Mouse (Mus musculus): ENCODE results near the gene Mov10l1. TPM values are rescaled to one million over a fixed set of nuclear protein-coding genes. Genes with fewer than 3 reads are reported as not detected.

Mov10l1 gene
- polyA plus RNA-seq, 1 experiment from 2014 or later: not detected

DNA sequence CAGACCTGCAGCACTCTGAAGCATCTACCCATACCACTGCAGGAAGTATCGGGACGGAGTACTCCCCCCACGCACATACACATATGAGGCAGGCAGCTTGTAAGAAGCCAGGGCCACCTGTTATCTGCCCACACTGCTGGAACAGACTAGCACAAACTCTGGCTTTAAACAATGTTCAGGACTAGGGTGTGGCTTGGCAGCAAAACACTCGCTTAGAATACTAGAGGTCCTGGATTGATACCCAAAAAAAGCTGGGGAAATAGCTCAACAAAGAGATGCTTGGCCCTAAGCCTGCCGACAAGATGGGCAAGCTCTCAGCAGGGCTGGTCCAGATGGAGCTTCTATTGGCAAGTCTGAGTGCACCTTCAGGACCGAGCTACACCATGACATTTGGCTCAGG, 80.8 kb downstream of the Mov10l1 start:
- Histone ChIP-seq H3K27me3 (ENCODE audit: control insufficient read depth, insufficient read depth, low read depth, low read length) (peaks cover 21% of the 10 kb centered on the region), H3K9ac (ENCODE audit: low read depth, low read length) (peak overlapping the region; percentile 11; the same call in 1 of the 2 replicates), H3K4me1 (ENCODE audit: control insufficient read depth, insufficient read depth, low read length) (peaks cover 20% of the 10 kb centered on the region), H3K36me3 (ENCODE audit: control insufficient read depth, insufficient read depth, low read length) (peaks cover 6% of the 10 kb centered on the region), H3K9me3 (replicated peaks; ENCODE audit: control insufficient read depth, low read length, poor library complexity, severe bottlenecking) (no peaks in the 10 kb centered on the region), H3K27ac (ENCODE audit: low read length) (no peak overlapping the region), H3K4me2 (ENCODE audit: low read length) (no peak overlapping the region), H3K4me3 (ENCODE audit: low read depth, low read length) (no peak overlapping the region)
- no peak for ATAC-seq
- 71% methylated on average over 6 of the region's 6 CpGs for WGBS

DNA sequence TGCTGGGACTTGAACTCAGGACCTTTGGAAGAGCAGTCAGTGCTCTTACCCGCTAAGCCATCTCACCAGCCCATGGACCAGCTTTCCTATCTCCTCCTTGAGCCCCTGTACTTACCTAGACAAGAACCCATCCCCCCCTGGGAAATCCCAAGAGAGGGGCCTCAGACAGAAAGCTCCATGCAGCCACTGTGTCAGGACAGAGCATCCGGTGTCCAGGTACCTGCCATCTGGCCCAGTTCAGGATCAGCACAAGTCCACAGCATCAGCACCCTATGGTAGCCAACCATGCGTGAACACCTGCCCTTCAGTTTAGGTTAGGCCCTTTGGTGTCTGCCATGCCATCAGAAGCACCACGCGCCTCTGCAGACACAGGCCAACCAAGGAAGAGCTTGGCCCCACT, 82.2 kb downstream of the Mov10l1 start:
- H3K9me3 ChIP-seq (replicated peaks; ENCODE audit: control insufficient read depth, low read length, poor library complexity, severe bottlenecking): no peaks in the 10 kb centered on the region
- no peak for ATAC-seq
- peaks cover 7% of the 10 kb centered on the region for H3K36me3 ChIP-seq (ENCODE audit: control insufficient read depth, insufficient read depth, low read length)
- no peak overlapping the region for H3K4me2 ChIP-seq (ENCODE audit: low read length)
- H3K4me1 ChIP-seq (ENCODE audit: control insufficient read depth, insufficient read depth, low read length): peaks cover 13% of the 10 kb centered on the region
- H3K9ac ChIP-seq (ENCODE audit: low read depth, low read length): no peak overlapping the region
- WGBS: 94% methylated on average over 5 of the region's 5 CpGs
- no peak overlapping the region for H3K4me3 ChIP-seq (ENCODE audit: low read depth, low read length)
- H3K27ac ChIP-seq (ENCODE audit: low read length): no peak overlapping the region
- peaks cover 21% of the 10 kb centered on the region for H3K27me3 ChIP-seq (ENCODE audit: control insufficient read depth, insufficient read depth, low read depth, low read length)

DNA sequence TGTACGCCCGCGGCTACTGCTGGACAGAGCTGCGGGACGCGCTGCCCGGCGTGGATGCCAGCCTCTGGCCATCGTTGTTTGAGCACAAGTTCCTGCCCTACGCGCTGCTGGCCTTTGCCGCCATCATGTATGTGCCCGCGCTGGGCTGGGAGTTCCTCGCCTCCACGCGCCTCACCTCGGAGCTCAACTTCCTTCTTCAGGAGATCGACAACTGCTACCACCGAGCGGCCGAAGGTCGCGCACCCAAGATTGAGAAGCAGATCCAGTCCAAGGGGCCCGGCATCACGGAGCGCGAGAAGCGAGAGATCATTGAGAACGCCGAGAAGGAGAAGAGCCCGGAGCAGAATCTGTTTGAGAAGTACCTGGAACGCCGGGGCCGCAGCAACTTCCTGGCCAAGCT, 84.9 kb downstream of the Mov10l1 start:
- no peaks in the 10 kb centered on the region for H3K4me1 ChIP-seq (ENCODE audit: control insufficient read depth, insufficient read depth, low read length)
- H3K4me3 ChIP-seq (ENCODE audit: low read depth, low read length): no peak overlapping the region
- no peak overlapping the region for H3K27ac ChIP-seq (ENCODE audit: low read length)
- H3K4me2 ChIP-seq (ENCODE audit: low read length): no peak overlapping the region
- peaks cover 21% of the 10 kb centered on the region for H3K27me3 ChIP-seq (ENCODE audit: control insufficient read depth, insufficient read depth, low read depth, low read length)
- WGBS: 40% methylated on average over 35 of the region's 35 CpGs
- no peaks in the 10 kb centered on the region for H3K9me3 ChIP-seq (replicated peaks; ENCODE audit: control insufficient read depth, low read length, poor library complexity, severe bottlenecking)
- ATAC-seq: no peak
- H3K9ac ChIP-seq (ENCODE audit: low read depth, low read length): no peak overlapping the region
- H3K36me3 ChIP-seq (ENCODE audit: control insufficient read depth, insufficient read depth, low read length): peaks cover 9% of the 10 kb centered on the region

DNA sequence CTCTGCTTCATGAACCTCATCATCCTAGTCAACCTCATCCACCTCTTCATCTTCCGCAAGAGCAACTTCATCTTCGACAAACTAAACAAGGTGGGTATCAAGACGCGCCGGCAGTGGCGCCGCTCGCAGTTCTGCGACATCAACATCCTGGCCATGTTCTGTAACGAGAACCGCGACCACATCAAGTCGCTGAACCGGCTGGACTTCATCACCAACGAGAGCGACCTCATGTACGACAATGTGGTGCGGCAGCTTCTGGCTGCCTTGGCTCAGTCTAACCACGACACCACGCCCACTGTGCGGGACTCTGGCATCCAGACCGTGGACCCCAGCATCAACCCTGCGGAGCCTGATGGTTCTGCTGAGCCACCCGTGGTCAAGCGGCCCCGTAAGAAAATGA, 85.5 kb downstream of the Mov10l1 start:
- Histone ChIP-seq H3K9ac (ENCODE audit: low read depth, low read length) (no peak overlapping the region), H3K27ac (ENCODE audit: low read length) (no peak overlapping the region), H3K36me3 (ENCODE audit: control insufficient read depth, insufficient read depth, low read length) (peaks cover 9% of the 10 kb centered on the region), H3K4me3 (ENCODE audit: low read depth, low read length) (no peak overlapping the region), H3K9me3 (replicated peaks; ENCODE audit: control insufficient read depth, low read length, poor library complexity, severe bottlenecking) (no peaks in the 10 kb centered on the region), H3K27me3 (ENCODE audit: control insufficient read depth, insufficient read depth, low read depth, low read length) (peaks cover 21% of the 10 kb centered on the region), H3K4me1 (ENCODE audit: control insufficient read depth, insufficient read depth, low read length) (no peaks in the 10 kb centered on the region), H3K4me2 (ENCODE audit: low read length) (no peak overlapping the region)
- 50% methylated on average over 26 of the region's 26 CpGs for WGBS
- no peak for ATAC-seq

DNA sequence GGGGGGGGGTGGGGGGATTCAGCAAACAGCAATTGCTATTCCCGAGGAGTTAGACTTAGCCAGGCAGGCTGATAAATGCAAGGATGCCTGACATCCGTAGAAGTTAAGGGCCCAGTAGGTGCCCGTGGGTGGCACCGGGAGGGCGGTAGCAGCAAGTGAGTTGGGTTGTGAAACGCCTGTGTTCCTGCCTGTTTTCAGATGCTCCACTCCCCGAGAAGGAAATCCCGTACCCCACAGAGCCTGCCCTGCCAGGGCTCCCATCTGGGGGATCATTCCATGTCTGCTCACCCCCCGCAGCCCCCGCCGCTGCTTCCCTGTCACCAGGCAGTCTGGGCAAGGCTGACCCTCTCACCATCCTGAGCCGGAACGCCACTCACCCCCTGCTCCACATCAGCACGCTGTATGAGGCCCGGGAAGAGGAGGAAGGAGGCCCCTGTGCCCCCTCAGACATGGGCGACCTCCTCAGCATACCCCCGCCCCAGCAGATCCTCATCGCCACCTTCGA, 86.7 kb downstream of the Mov10l1 start:
- Histone ChIP-seq H3K4me2 (ENCODE audit: low read length) (no peak overlapping the region), H3K9ac (ENCODE audit: low read depth, low read length) (no peak overlapping the region), H3K4me1 (ENCODE audit: control insufficient read depth, insufficient read depth, low read length) (no peaks in the 10 kb centered on the region), H3K36me3 (ENCODE audit: control insufficient read depth, insufficient read depth, low read length) (peaks cover 9% of the 10 kb centered on the region), H3K27me3 (ENCODE audit: control insufficient read depth, insufficient read depth, low read depth, low read length) (peaks cover 21% of the 10 kb centered on the region), H3K4me3 (ENCODE audit: low read depth, low read length) (no peak overlapping the region), H3K27ac (ENCODE audit: low read length) (no peak overlapping the region), H3K9me3 (replicated peaks; ENCODE audit: control insufficient read depth, low read length, poor library complexity, severe bottlenecking) (no peaks in the 10 kb centered on the region)
- 78% methylated on average over 18 of the region's 19 CpGs for WGBS
- ATAC-seq: no peak

DNA sequence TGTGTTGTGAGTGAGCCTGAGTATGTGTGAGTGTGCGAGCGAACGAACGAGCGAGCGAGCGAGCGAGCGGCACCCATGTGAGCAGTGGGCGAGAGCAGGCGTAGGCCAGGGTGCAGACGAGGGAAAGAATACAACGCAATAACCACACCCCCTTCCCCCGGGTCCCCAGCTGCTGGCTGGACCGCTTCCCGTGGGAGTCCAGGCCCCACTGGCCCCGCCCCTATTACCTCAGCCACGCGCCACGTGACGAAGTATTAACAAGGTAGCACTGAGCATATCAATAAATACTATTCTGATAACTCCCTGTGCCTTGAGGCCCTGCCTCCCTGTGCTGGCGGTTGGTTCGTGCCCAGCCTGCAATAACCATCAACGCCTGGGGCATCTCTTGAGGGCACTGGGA, 87.9 kb downstream of the Mov10l1 start:
- peaks cover 9% of the 10 kb centered on the region for H3K4me1 ChIP-seq (ENCODE audit: control insufficient read depth, insufficient read depth, low read length)
- H3K4me3 ChIP-seq (ENCODE audit: low read depth, low read length): no peak overlapping the region
- peaks cover 9% of the 10 kb centered on the region for H3K36me3 ChIP-seq (ENCODE audit: control insufficient read depth, insufficient read depth, low read length)
- peaks cover 19% of the 10 kb centered on the region for H3K27me3 ChIP-seq (ENCODE audit: control insufficient read depth, insufficient read depth, low read depth, low read length)
- no peaks in the 10 kb centered on the region for H3K9me3 ChIP-seq (replicated peaks; ENCODE audit: control insufficient read depth, low read length, poor library complexity, severe bottlenecking)
- WGBS: 80% methylated on average over 24 of the region's 24 CpGs
- no peak overlapping the region for H3K27ac ChIP-seq (ENCODE audit: low read length)
- H3K4me2 ChIP-seq (ENCODE audit: low read length): no peak overlapping the region
- no peak overlapping the region for H3K9ac ChIP-seq (ENCODE audit: low read depth, low read length)
- ATAC-seq: no peak

DNA sequence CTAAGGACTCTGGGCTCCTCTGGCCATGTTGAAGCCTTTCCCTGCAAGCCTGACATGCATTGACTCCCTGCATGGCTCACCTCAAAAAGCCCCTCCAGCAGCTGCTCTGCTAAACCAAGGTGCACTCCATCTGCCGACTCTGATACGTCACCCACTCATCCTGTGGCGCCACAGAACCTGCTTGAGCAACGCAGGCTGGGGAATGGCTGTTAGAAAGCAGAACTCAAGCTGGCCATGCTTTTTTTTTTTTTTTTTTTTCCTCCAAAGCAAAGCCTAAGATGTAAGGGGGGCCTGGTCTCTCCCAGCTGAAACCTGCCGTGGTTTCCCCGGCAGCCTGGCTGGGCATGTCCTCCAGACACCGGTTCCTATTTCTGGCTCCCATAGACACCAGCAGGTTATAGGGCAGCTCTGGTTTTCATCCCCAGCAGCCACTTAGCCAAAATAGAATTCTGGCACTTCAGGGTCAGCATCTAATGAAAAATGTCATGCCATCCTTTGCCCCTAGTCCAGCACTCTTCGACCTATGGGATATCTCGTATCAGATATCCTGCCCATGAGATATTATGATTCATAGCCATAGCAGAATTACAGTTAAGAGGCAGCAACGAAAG, 91.4 kb downstream of the Mov10l1 start:
- peaks cover 3% of the 10 kb centered on the region; the same call in 1 of the 2 replicates for H3K36me3 ChIP-seq (ENCODE audit: control insufficient read depth, insufficient read depth, low read length)
- no peaks in the 10 kb centered on the region for H3K27me3 ChIP-seq (ENCODE audit: control insufficient read depth, insufficient read depth, low read depth, low read length)
- no peak overlapping the region for H3K4me2 ChIP-seq (ENCODE audit: low read length)
- no peak overlapping the region for H3K4me3 ChIP-seq (ENCODE audit: low read depth, low read length)
- no peaks in the 10 kb centered on the region for H3K9me3 ChIP-seq (replicated peaks; ENCODE audit: control insufficient read depth, low read length, poor library complexity, severe bottlenecking)
- peak overlapping the region; percentile 79; the same call in 1 of the 2 replicates for H3K27ac ChIP-seq (ENCODE audit: low read length)
- ATAC-seq: no peak
- H3K4me1 ChIP-seq (ENCODE audit: control insufficient read depth, insufficient read depth, low read length): peaks cover 29% of the 10 kb centered on the region
- 86% methylated on average over 10 of the region's 10 CpGs for WGBS
- no peak overlapping the region; the same call in 1 of the 2 replicates for H3K9ac ChIP-seq (ENCODE audit: low read depth, low read length)

DNA sequence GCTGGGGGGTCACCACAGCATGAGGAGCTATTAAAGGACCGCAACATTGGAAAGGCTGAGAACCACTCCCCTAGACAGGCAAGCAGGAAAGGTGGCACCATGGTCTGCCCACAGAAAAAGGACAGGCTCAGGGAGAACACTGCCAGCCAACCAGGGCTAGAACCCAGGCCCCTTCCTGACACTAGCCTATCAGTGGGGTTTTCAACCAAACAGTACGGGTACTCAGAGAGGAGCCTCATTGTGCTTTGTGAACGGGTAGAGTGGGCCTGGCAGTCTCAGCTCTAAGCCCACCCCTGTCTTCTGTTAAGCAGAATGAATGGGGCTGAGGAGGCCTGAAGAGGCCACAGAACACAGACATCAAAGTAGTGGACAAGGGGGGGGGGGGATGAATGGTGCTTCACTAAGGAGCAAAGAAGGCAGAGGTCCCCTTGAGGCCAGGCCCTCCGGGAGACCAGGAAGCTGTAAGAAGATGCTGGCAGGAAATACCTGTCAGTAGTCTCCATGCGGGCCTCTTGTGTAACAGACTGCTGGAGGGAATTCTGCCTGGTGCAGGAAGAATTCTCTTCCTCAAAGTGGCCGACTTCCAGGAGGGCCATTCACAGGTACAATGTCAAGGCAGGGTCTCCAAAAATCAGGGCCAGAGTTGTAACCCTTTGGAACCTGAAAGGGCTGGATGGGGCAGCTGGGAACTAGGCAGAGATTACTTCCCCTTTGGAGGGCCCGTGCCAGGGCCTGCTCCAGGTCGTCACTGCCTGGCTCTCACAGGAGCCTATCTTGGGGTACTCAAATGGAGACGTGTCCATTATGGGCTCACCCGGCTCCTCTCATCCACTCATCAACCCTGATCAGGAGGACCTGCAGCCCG, 92.1 kb downstream of the Mov10l1 start, which contains the start of gene Trabd:
TSS of gene Trabd (plus strand) at position 512 of the 865 bp plus-strand sequence.
- Histone ChIP-seq H3K9me3 (replicated peaks; ENCODE audit: control insufficient read depth, low read length, poor library complexity, severe bottlenecking) (no peaks in the 10 kb centered on the region), H3K4me2 (ENCODE audit: low read length) (peak within 1 kb of the TSS; percentile 85), H3K36me3 (ENCODE audit: control insufficient read depth, insufficient read depth, low read length) (peaks cover 2% of the 10 kb centered on the region; the same call in 1 of the 2 replicates), H3K4me3 (ENCODE audit: low read depth, low read length) (peak within 1 kb of the TSS; percentile 77), H3K9ac (ENCODE audit: low read depth, low read length) (peak within 1 kb of the TSS; percentile 89), H3K4me1 (ENCODE audit: control insufficient read depth, insufficient read depth, low read length) (peaks cover 29% of the 10 kb centered on the region), H3K27ac (ENCODE audit: low read length) (peak within 1 kb of the TSS; percentile 79), H3K27me3 (ENCODE audit: control insufficient read depth, insufficient read depth, low read depth, low read length) (no peaks in the 10 kb centered on the region)
- 21% methylated on average over 11 of the region's 11 CpGs for WGBS
- no peak for ATAC-seq

Data from midbrain, embryonic 16.5 days (tissue).